Mouse (Mus musculus): ENCODE results near the gene Tmem168.

Gene Tmem168

GRCm38 (mm10) chr6:13586154-13586553 is 21.7 kb downstream of the Tmem168 start:
- in situ Hi-C loops (cut with MseI, MboI) = no loop called here

DNA sequence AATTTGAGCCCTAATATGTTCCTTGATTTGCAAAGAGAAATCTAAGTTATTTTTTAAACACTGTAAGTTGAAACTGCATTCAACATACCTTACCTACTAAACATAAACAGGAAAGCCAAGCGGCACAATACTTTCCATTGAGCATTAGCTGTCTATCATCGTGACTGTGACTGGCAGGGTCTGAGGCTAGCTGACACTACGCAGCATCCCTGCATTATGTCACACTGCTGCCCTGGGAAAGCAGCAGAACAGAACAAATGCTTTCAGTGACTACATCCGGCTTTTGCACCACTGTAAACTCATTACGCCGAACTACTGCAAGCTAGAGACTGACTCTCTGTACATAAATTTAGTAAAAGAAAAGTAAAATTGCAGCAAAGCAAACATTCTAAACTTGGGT is 23.1 kb downstream of the Tmem168 start:
- in situ Hi-C loops (cut with MseI, MboI) = no loop called here

DNA sequence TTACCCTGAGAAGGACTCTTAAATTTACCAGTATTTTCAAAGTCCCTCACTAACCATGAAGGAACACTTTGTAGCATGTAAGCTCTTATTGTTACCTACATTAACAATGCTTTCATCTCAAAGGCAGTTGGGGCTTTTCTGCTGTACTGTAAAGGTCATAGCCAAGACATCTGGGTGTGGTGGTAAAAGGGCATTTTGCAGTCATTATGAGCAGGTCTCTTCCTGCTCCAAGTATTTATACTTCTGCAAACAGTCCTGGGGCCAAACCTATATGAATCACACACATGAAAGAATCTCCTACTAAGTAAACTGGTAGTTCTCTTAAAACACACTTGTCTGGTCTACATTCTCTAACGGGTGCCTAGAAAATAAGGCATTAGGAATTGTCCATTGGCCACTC is 25.8 kb downstream of the Tmem168 start:
- in situ Hi-C loops (cut with MseI, MboI) = no loop called here

DNA sequence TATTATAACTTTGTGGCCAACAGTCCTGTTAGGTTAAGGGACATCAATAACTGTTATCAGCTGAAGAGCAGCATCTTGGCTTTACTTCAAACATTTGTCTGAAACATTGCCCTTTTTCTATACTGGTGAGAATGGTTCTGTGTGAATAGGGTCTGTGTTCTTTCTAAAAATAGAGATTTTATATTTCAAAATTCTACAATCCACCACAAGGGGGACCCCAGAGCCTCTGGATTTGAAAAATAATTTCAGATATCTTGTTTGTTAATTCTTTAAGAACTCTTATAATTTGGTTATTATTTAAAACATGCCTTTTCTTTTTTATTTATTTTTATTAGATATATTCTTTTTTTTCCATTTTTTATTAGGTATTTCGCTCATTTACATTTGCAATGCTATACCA is 42.2 kb downstream of the Tmem168 start:
- in situ Hi-C loops (cut with MseI, MboI) = no loop called here

DNA sequence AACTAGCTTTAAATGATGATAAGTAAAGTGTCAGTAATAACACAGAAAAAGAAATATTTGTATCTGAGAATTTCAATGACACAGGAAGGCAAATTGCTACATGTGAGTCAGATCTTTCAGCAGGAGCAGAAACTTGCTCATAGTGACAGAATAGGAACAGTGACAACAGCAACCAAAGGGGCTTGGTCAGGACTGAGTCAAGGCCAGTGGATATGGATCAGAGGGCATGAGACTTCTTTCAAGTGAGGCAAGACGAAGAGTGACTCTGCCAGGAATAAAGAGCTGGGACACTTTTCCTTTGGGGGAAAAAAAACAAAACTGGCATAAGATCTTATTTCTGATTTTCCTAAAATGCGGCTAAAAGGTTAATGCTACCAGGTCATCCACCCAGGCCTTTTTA is 52.6 kb downstream of the Tmem168 start:
- in situ Hi-C loops (cut with MseI, MboI) = no loop called here

- in situ Hi-C loops (cut with MseI, MboI) = no loop called here
These were observed 66.1 kb downstream of the Tmem168 start for GRCm38 (mm10) chr6:13541761-13542160.

- in situ Hi-C loops (cut with MseI, MboI) = no loop called here
These were observed 70.5 kb downstream of the Tmem168 start for GRCm38 (mm10) chr6:13537275-13537964.
